Mouse (Mus musculus) kidney, postnatal 10 days (tissue): ENCODE data around the gene Atp7a.
"Not testable (repeated sequence)": the region's sequence is repeated elsewhere in the genome, so short reads cannot be mapped to it uniquely, and the experiment has no call there.

Source experiments
- DNase-seq: peaks from one replicate; pipeline ENCODE4 v3.0.0; 2021; ENCODE audit warnings: mixed read lengths

Gene Atp7a

DNA sequence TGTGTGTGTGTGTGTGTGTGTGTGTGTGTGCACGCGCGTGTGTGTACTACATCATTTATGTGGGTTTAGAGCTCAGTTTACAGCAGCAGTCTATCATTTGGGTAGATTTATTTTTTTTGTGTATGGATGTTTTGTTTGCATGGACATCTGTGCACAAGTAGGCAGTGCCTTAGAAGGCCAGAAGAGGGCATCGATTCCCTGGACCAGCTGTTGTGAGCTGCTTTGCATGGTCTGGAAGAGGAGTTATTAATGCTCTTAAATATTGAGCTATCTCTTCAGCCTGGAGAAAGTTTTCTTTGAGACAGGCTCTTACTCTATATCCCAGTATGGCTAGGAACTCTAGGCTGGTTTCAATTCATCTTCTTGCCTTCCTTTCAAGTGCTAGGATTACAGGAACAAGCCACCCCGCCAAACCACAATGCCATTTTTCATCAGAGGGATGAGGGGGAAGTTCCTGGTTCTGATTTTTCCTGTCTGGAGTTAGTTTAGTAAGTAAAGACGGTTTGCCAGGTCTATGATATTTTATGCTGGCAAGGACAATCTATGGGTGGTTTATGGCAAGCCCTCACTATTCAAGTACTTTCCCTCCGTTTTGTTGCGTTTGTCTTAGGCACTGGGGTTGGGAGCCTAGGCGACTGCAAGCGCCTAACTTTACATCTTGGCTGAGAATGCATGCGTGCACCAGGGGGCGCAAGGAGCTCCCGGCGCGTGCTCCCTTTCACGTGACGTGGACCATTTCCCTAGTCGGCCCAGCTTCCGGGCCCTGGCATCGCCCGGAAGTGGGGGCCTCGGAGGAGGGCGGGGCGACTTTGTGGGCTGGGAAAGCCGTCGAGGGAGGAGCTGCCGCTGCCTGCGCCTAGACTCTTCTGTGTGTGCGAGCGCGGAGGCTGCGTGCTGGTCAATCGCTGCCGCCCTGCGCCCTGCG, at the start of gene Atp7a:
TSS of gene Atp7a (plus strand) at position 859 of the 925 bp plus-strand sequence.
- peak; percentile 96 for DNase-seq

DNA sequence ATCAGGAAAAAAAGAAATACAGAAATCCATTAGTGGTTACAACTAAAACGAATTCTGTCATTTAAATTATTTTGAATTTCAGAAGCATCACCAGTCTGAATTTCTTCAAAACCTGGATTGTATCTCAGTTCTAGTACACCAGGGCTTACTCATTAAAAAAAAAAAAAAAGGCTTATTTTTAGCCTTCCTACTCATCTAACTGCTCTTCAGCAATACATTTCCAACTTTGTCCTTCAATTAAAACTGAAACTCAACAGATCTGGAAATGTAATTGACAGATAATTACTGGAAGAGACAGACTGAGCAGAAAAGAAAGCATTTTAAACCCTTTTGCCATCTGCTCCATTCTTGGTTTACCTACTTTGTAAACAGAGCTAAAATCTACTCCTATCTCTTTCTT, 25.5 kb upstream of the Atp7a start:
- DNase-seq: no peak

DNA sequence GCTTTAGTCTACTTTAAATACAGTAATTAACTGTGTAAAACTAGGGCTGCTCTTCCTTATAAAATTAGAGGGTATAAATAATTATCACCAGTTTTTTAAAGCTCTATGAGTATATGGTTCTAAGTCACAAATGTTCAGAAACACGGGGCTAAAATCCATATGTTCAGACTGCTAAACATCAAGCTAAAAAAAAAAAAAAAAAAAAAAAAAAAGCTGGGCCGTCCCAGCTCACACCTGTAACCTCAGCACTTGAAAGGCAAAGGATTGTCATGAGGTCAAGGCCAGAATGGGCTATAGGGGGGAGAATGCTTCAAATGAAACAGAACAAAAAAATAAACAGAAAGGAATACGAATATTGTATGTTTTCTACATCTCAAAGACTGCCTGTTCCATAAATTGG, 16.3 kb upstream of the Atp7a start:
- no peak for DNase-seq

DNA sequence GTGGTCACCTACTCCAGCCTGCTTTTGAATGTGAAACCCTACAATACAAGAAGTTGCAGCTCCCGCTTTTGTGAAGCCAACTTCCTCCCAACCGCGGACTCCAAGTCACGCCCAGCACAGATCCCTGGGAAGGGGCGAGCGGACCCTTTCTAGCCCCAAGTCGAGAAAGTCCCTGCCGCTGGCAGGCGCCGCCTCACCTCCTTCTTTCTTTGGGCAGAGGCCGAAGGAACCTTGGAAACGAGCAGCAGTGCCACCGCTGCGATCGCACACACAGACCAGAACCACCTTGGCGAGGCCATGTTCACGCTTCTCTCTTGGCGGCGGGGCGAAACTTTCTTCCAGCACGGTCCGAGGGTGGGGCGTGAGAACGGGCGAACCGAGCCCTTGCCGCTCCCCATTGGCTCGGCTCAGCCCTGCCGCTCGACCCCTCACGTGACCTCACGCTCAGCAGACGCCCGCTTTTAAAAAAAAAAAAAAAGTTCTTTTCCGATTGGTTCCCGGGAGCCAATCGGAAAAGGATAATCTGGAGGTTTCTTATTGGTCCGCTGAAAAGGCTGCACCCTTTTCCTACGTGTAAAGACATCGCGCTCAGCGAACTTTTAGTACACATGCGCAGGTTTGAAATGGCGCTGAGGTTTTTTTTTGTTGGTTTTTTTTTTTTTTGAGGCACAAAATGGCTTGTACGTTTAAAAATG, 15.5 kb upstream of the Atp7a start, which contains the start of gene Magt1:
TSS of gene Magt1 (minus strand) at position 442 of the 695 bp plus-strand sequence.
- peak; percentile 92 for DNase-seq

DNA sequence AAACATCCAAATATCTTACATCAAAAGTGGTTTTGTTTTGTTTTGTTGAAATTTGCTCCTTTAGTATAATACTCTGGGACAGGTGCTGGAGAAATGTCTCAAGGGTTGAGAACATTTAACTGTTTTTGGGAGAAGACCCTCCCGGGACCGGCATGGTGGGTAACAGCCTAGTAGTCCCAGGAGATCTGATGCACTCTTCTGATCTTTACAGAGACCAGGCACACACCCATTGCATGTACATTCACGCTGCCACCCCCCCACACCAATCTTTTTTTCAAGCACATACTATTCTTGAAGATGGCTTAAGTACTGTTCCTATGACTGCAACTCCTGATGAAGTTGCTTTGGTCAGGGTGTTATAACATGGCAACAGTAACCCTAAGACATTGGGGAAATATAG, 14.5 kb upstream of the Atp7a start:
- no peak for DNase-seq

DNA sequence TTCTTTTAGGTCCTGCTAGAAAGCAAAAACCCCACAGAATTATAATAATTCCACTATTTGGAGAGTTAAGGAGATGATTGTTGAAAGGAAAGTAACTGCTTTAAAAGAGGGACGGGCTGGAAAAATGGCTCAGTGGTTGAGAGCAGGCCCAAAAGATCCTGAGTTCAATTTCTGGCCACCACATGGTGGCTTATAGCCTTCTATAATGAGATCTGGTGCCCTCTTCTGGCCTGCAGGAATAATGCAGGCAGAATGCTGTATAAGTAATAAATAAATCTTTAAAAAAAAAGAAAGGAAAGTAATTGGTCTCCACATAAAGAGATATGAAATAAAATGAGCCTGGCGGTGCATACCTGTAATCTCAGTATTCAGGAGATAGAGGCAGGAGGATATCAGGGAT, 13.9 kb upstream of the Atp7a start:
- peak; percentile 72 for DNase-seq

DNA sequence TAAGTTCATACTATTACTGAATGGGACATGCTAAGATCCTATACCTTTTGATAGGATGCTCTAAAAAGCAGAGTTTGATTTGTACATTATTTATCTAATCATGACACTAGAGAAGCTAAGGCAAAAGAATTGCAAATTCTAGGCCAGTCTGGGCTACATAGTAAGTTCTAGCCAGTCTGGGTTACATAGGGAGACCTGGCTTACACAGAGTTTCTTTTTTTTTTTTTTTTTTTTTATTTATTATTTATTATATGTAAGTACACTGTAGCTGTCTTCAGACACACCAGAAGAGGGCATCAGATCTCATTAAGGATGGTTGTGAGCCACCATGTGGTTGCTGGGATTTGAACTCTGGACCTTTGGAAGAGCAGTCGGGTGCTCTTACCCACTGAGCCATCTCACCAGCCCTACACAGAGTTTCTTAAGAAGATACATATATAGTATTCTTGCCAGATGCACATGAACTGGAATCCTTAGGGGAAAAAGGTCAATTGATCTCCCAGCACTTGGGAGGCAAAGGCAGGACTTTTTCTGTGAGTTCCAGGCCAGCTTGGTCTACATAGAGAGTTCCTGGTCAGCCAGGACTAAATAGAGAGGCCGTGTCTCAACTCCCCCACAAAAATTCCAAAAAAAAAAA, 12.2 kb upstream of the Atp7a start:
- not testable (repeated sequence) for DNase-seq

DNA sequence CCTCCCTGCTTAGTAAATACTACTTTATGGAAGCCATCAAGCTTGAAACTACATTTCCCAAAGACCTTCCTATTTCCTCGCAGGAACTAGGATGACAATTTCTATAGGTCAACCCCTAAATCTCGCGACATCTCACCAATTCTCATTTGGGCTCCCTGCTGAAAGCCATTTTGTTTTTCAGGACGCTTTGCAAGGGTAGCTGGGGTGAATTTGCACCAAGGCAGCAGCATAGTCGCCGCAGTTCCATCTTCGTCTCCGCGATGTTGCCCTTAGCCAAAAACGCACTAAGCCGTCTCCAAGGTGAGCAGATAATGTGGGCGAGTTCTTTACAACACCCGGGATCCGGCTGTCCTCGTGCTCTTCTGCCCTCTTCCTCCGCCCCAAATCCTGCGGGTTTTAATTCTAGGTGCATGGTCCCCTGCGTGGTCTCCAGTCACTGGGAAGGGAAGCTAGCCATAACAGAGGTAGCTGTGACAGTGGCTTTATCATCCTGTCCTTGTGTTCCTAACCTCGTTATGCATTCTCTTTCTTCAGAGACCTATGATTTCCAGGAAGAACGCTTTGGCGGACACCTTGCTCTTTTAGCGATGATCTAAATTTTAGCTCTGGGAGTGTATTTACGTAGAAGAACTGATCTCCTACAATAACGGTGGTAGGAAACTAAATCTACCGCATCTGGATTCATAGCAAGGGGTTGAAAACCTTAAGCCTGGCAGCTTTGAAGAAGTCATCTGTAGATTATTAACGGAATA, 11.3 kb upstream of the Atp7a start, which contains the start of gene Cox7b:
TSS of gene Cox7b (plus strand) at position 130 of the 752 bp plus-strand sequence.
- peak; percentile 82 for DNase-seq

DNA sequence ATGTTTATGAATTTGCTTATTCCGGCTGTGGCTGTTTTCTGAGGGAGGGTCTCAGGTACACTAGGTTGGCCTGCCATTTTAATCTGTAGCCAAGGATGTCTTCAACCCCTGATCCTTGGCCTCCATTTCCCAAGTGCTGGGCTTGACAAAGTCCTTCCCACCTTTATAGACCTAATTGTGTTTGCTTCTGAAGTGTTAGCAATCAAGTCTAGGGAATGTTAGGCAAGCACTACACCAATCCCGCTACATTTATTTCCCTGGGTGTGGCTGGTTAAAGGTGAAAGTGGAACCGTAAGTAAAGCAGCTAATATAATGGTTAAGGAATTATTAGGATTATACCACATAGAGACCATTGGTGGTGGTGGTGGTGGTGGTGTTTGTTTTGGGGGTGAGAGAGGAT, 10.0 kb upstream of the Atp7a start:
- no peak for DNase-seq

DNA sequence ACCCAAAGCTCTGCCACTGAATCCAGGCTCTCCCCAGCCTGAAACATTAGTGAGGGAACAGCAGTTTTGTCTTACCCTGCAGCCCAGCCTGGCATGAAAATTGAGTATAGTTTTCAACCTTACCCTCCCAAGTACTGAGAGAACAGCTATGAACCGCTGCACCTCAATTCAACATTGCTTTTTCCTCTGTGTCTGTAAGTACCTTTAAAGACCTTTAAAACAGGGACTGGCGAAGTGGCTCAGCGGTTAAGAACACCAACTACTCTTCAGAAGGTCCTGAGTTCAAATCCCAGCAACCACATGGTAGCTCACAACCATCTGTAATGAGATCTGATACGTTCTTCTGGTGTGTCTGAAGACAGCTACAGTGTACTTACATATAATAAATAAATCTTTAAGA, 9.6 kb upstream of the Atp7a start:
- DNase-seq: no peak

DNA sequence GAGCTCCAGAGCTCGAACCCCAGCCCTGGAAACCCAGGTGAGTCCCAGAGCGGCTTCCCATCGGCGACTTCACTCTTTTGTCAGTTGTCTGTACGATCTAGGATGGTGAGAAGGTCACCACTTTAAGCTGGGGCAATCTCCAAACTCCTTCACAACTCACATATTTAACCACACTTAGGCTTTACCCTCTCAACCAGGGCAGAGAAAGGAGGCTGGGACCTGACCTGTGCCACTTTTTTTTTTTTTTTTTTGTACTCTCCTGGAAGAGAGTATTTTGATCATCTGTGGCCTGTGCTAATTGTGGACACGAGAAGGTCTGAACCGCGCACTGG, 233 bp downstream of the Atp7a start:
- DNase-seq: no peak

DNA sequence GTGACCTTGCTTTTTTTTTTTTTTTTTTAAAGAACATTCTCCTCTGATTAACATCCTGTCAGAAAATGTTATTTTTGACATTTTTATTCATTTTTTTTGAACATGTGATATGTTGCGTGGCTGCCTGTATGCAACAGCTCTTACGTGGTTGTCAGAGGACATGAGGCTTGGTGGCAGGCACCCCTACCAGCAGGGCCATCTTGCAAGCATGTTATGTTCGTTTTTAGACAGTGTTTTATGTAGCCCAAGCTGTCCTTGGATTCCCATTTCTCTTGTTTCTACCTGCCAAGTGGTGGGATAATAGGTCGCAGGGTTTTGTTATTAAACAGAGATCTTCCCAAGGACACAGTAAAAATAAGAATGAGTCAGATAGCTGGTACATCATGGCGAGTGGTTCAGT, 3.1 kb downstream of the Atp7a start:
- no peak for DNase-seq

DNA sequence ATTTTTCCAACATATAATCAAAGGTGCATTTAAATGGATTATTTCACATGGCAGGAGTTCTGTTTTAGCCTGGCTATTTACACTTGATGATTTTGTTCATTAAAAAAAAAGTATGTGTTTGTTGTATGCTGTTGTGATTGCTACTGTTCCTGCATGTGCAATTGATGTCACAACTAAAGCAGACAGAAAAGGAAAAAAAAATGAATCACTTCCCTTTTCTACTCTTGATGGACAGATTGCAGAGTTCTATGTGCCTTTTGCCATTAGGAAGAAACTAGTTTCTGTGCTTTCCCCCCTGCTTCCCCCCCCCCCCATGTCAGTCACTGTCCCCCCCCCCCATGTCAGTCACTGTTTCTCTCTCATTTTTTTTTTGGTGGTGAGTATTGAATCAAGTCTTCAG, 4.0 kb downstream of the Atp7a start:
- DNase-seq: no peak

DNA sequence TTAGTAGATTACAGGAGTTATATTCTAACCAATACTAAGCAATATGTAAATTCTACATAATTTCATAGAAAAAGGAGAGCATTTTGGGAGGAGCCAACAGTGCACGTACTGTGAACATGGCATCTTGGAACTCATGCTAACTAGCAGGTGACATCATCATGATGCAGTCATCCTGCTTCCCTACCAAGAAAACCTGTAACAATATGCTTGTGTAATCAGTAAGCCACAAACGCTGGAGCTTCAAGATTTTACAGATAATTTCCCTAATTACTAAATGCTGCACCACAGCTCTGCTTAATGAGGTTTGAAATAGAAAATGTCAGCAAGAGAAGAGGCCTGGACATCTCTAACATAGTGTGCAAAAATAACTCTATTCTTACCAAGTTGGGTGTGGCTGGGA, 8.7 kb downstream of the Atp7a start:
- DNase-seq: no peak

DNA sequence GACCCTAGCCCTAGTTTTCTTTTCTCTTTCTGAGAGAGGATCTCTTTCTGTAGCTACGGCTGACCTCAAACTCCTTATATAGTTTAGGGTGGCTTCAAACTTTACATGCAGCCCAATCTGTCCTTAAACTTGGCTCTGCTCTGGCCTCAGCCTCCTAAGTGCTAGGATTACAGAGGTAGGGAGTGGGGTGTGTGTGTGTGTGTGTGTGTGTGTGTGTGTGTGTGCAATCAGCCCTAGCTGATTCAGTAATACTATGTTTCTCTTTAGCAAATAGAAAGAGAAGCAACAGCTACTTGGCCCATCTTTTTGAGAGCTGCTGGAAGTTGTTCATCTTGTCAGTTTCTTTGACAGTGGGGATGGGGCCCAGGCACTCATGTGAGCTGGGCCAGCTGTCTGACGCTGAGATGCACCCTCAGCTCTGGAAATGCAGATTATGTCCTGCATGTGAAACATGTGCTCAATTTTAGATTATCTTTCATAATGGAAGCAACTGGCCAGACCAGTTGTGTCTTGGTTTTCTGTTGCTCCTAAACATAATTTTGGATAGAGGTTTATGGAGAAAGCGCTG, 10.2 kb downstream of the Atp7a start:
- peak; percentile 21 for DNase-seq

DNA sequence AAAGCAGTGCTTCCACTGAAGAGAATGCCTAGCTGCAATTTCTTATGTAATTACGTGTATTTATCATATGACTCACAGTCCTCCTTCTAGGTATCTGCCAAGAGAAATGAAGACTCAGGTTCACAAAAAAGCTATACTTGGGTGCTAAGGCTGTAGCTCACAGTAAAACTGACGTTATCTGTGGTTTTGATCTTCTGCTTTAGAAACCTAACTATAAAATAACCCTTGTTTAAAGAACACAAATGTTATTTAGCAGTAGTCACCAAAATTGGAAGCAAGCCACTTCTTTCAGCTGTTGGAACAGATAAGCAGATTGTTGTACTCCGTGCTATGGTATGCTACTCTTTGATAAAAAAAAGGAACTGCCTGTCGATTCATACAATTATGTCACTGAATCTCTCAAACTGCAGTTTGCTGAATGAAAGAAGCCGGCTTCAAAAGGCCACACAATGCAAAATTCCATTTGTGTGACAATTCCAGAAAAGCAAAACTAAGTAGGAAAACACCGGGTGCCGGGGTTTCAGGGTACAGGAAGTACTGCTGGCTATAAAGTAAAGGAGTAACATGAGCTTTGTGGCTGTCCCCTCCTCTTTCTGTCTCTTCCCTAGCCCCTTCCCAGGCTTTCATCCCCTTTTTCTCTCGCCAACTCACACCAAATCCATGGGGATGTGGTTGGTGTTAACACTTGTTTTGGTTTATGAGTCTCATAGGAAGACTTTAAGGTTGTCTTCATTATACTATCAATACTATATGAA, 17.0 kb downstream of the Atp7a start:
- no peak for DNase-seq

DNA sequence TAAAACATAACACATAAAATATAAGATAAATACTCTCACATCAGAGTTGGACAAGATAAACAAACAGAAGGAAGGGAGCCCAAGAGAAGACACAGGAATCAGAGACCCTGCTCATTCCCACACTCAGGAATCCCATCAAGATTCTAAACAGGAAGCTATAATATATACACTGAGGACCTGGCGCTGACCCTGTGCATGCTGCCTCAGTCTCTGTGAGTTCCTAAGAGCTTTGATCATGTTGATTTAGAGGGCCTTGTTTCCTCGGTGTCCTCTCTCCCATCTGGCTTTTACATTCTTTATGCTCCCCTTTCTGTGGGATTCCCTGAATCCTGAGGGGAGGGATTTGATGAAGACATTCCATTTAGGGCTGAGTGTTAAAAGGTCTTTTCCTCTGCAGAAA, 18.4 kb downstream of the Atp7a start:
- DNase-seq: no peak

DNA sequence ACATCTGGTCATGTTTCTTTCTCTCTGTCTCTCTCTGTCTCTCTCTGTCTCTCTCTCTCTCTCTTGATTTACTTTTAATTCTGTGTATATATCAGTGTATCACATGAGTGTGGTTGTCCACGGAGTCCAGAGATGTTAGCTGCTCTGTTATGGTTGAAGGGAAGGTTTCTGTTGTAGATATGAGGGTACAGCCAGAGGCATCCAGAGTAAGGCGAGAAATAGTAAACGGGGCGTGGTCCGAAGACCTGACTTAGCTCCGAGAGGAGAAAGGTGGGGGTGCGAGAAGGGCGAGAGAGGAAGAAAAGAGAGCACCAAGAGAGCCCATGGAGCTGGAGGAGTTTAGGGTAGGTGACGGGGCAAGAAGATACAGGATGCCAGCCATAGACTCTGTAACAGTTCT, 18.9 kb downstream of the Atp7a start:
- no peak for DNase-seq

DNA sequence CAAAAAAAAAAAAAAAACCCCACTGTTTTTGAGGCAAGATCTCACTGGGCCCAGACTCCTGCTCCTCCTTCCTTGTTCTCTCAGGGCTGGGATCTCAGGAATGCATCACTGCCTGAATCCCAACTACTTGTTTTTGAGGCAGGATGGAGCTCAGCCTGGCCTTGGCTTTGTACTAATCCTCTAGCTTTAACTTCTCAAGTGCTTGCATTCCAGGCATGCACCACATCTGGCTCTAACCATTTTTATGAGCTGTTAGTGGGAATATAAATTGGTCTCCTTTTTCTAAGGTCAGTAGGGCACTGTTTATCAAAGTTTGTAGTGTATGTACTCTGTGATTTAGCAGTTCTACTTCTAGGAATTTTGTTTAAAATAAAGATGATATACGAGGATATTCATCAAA, 21.1 kb downstream of the Atp7a start:
- DNase-seq: peak; percentile 15

DNA sequence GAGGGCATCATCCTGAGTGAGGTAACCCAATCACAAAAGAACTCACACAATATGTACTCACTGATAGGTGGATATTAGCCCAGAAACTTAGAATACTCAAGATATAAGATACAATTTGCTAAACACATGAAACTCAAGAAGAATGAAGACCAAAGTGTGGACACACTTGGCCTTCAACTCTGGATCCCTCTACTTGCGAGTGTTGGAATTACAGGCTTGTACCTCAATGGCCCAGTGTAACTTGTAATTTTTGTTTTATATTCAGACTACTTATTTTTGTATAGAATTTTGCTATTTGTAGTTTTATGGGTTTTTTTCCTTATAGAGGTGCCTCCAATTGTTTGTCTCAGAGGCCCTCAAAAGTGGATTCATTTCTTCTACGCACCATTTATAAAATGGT, 50.8 kb downstream of the Atp7a start:
- DNase-seq: not testable (repeated sequence)

DNA sequence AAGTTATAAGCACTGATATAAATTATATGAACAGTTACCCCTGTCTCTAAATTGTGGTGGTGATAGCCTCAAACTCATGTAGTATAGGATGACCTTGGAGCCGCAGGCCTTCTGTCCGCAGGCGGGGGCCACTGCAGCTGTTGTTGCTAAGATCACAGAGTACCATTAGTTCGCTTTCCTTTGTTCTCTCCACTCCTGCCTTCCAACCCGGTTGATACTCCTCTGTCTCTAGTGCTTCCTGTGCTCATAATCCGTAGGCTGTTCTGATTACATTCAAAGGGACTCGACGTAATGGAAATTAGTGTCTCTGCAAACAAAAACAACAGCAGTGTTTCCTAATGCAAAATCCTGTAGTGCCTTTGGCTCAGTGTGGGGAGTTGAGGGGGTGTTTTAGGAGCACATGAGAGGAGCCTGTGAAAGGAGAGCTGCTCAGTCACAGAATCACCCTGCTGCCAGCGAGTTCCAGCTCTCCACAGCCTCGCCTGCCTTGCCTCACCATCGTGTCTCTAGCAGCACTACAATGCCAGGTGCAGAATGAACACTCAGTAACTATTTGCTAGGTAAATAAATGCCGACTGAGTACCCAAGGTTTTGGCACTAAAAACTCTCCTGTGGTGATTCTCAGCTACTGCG, 53.9 kb downstream of the Atp7a start:
- DNase-seq: no peak
